Mouse (Mus musculus) lung, adult 2 months (tissue): ENCODE results near the gene Btbd9. TPM values are rescaled to one million over a fixed set of nuclear protein-coding genes. Genes with fewer than 3 reads are reported as not detected.

Experiments
- DNase-seq: peaks from one replicate; pipeline ENCODE4 v3.0.0; 2022
- H3K4me1 ChIP-seq: fragments of 200-500 bp; 2 replicates; pipeline ENCODE4 v1.6.1; 2011; ENCODE audit warnings: low read length; ENCODE audit not compliant: control insufficient read depth, insufficient read depth
- H3K4me3 ChIP-seq: fragments of 200-500 bp; replicated peaks from 2 replicates; pipeline ENCODE3; 2011; ENCODE audit warnings: low read depth, mild to moderate bottlenecking, control low read depth, low read length; ENCODE audit errors: extremely low read depth
- CTCF ChIP-seq: fragments of 200-500 bp; IDR thresholded peaks from 2 replicates; pipeline ENCODE4 v1.5.1; 2011; ENCODE audit warnings: mild to moderate bottlenecking, low read length, control low read depth; ENCODE audit not compliant: insufficient read depth
- POLR2A ChIP-seq: fragments of 200-500 bp; IDR thresholded peaks from 2 replicates; pipeline ENCODE4 v1.6.1; 2011; ENCODE audit warnings: low read depth, mild to moderate bottlenecking, control low read depth, low read length, borderline replicate concordance; ENCODE audit errors: extremely low read depth
- WGBS: fragments of 180-500 bp; shearing (Covaris S2); methylation state at CpG from one replicate; pipeline ENCODE4 v1.1.7; 2018; 5-methylcytosine and 5-hydroxymethylcytosine counted together
- polyA plus RNA-seq: library from polyadenylated mRNA; depleted of rRNA; stranded (reverse); fragments of >200 nt; gene quantifications from 2 replicates; pipeline ENCODE4 v1.2.3, GENCODE M21; 2012

Btbd9 gene
- polyA plus RNA-seq, 1 experiment: 24.2 TPM

- Histone ChIP-seq H3K4me3 (no peak overlapping the region), H3K4me1 (no peaks in the 10 kb centered on the region)
- DNase-seq: no peak
- TF ChIP-seq CTCF (no peak), POLR2A (no peak)
- 89% methylated on average over 14 of the region's 14 CpGs for WGBS
These were observed 25.9 kb upstream of the Btbd9 start for GRCm38 (mm10) chr17:30602175-30602574.

- Histone ChIP-seq H3K4me3 (no peak overlapping the region), H3K4me1 (no peaks in the 10 kb centered on the region)
- WGBS: 90% methylated on average over 5 of the region's 5 CpGs
- no peak for DNase-seq
- TF ChIP-seq POLR2A (no peak), CTCF (no peak)
These were observed 22.0 kb upstream of the Btbd9 start for GRCm38 (mm10) chr17:30598300-30598699.

- 95% methylated on average over 9 of the region's 9 CpGs for WGBS
- Histone ChIP-seq H3K4me1 (no peaks in the 10 kb centered on the region), H3K4me3 (no peak overlapping the region)
- TF ChIP-seq CTCF: no peak
- TF ChIP-seq POLR2A: no peak
- DNase-seq: no peak
These were observed 21.5 kb upstream of the Btbd9 start for GRCm38 (mm10) chr17:30597786-30598185.

- TF ChIP-seq CTCF: no peak
- no peak for TF ChIP-seq POLR2A
- 61% methylated on average over 6 of the region's 6 CpGs for WGBS
- H3K4me3 ChIP-seq: no peak overlapping the region
- H3K4me1 ChIP-seq: no peaks in the 10 kb centered on the region
- DNase-seq: no peak
These were observed 18.6 kb upstream of the Btbd9 start for GRCm38 (mm10) chr17:30594846-30595245.

GRCm38 (mm10) chr17:30594407-30594806 is 18.1 kb upstream of the Btbd9 start:
- 73% methylated on average over 5 of the region's 5 CpGs for WGBS
- TF ChIP-seq CTCF: no peak
- no peak for TF ChIP-seq POLR2A
- DNase-seq: no peak
- Histone ChIP-seq H3K4me3 (no peak overlapping the region), H3K4me1 (no peaks in the 10 kb centered on the region)

GRCm38 (mm10) chr17:30590417-30591198 is 14.3 kb upstream of the Btbd9 start:
- TF ChIP-seq POLR2A: no peak
- TF ChIP-seq CTCF: peak; percentile 28
- DNase-seq: peak; percentile 60
- WGBS: 49% methylated on average over 17 of the region's 17 CpGs
- no peaks in the 10 kb centered on the region for H3K4me1 ChIP-seq
- H3K4me3 ChIP-seq: no peak overlapping the region

GRCm38 (mm10) chr17:30583258-30584001 is 7.1 kb upstream of the Btbd9 start:
- 82% methylated on average over 2 of the region's 2 CpGs for WGBS
- TF ChIP-seq CTCF: no peak
- TF ChIP-seq POLR2A: no peak

GRCm38 (mm10) chr17:30582313-30582712 is 6.0 kb upstream of the Btbd9 start:
- DNase-seq: no peak
- H3K4me3 ChIP-seq: no peak overlapping the region
- 84% methylated on average over 3 of the region's 3 CpGs for WGBS
- TF ChIP-seq POLR2A (no peak), CTCF (no peak)
- H3K4me1 ChIP-seq: no peaks in the 10 kb centered on the region

More at GRCm38 (mm10) chr17:30583258-30584001, 7.1 kb upstream of the Btbd9 start:
- Histone ChIP-seq H3K4me3 (no peak overlapping the region), H3K4me1 (no peaks in the 10 kb centered on the region)
- DNase-seq: no peak

- peaks cover 4% of the 10 kb centered on the region; the same call in 1 of the 2 replicates for H3K4me1 ChIP-seq
These were observed 4.9 kb upstream of the Btbd9 start for GRCm38 (mm10) chr17:30581201-30581600.

More at GRCm38 (mm10) chr17:30581201-30581600, 4.9 kb upstream of the Btbd9 start:
- WGBS: 77% methylated on average over 6 of the region's 6 CpGs
- no peak overlapping the region for H3K4me3 ChIP-seq
- DNase-seq: no peak
- no peak for TF ChIP-seq CTCF
